Comparison of ENCODE assay signal across 29 mouse cellular contexts in the genomic region with DNA sequence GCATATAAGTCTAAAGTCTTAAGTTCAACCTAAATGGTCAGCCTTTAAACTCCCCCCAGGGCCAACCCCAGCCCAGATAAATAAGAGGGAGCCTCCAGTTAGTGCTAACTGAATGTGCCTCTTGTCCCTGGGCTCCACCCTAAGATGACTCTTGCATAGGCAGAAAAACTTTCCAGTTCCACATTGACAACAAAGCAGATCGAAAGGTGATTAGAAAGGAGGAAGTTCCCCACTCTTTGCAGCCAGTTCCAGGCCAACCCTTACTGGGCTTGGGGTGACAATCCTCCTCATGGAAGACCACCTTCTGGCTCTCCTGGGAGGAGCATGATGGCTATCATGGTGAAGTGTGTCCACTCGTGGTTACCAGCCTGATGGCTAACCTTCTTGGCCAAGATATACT.
"Had no signal": no experiment of that assay in that cellular context is flagged by ENCODE, and none has a peak within 500 bp of the region (broad histone marks: within the 10 kb centered on the region; RNA-seq: fewer than 3 reads in every experiment).

No protein-coding gene starts in this region.

- H3K9ac ChIP-seq: heart, embryonic 12.5 days; heart, embryonic 13.5 days; heart, embryonic 15.5 days; hindbrain, embryonic 12.5 days; hindbrain, embryonic 13.5 days; hindbrain, embryonic 14.5 days; hindbrain, embryonic 15.5 days; intestine, embryonic 15.5 days; kidney, embryonic 15.5 days had no signal

- H3K4me1 ChIP-seq: heart, embryonic 12.5 days; heart, embryonic 13.5 days; heart, embryonic 15.5 days; hindbrain, embryonic 10.5 days; hindbrain, embryonic 12.5 days; hindbrain, embryonic 13.5 days; hindbrain, embryonic 15.5 days; intestine, embryonic 15.5 days; kidney, embryonic 15.5 days had no signal

- H3K27me3 ChIP-seq: heart, embryonic 12.5 days; heart, embryonic 13.5 days; heart, embryonic 15.5 days; hindbrain, embryonic 12.5 days; hindbrain, embryonic 13.5 days; hindbrain, embryonic 15.5 days; intestine, embryonic 15.5 days; kidney, embryonic 15.5 days had no signal

- H3K36me3 ChIP-seq: heart, embryonic 12.5 days; heart, embryonic 13.5 days; heart, embryonic 15.5 days; hindbrain, embryonic 10.5 days; hindbrain, embryonic 12.5 days; hindbrain, embryonic 13.5 days; hindbrain, embryonic 15.5 days; intestine, embryonic 15.5 days; kidney, embryonic 15.5 days had no signal

- H3K9me3 ChIP-seq: heart, embryonic 12.5 days; heart, embryonic 13.5 days; heart, embryonic 15.5 days; hindbrain, embryonic 10.5 days; hindbrain, embryonic 12.5 days; hindbrain, embryonic 13.5 days; hindbrain, embryonic 15.5 days; intestine, embryonic 15.5 days; kidney, embryonic 15.5 days had no signal

- H3K27ac ChIP-seq: heart, embryonic 13.5 days; heart, embryonic 15.5 days; hindbrain, embryonic 10.5 days; hindbrain, embryonic 12.5 days; hindbrain, embryonic 13.5 days; hindbrain, embryonic 14.5 days; hindbrain, embryonic 15.5 days; hindbrain, postnatal 0 days; intestine, embryonic 15.5 days; kidney, embryonic 15.5 days; kidney, postnatal 0 days; layer of hippocampus, adult 2 months; left cerebral cortex, adult 2 months had no signal

- DNase-seq: heart, postnatal 10 days; heart, postnatal 14 days; heart, postnatal 36 days; kidney, adult 11 months; kidney, adult 18-20 months; kidney, adult 2 months; kidney, adult 8-10 months; kidney, adult 9 months; kidney, postnatal 10 days; kidney, postnatal 14 days; kidney, postnatal 25 days; kidney, postnatal 36 days; kidney, postnatal 4 days; layer of hippocampus, adult 9-11 months; layer of hippocampus, postnatal 36 days had no signal

- H3K4me3 ChIP-seq: heart, embryonic 12.5 days; heart, embryonic 13.5 days; heart, embryonic 15.5 days; hindbrain, embryonic 10.5 days; hindbrain, embryonic 12.5 days; hindbrain, embryonic 13.5 days; hindbrain, embryonic 15.5 days; intestine, embryonic 15.5 days; kidney, embryonic 15.5 days; layer of hippocampus, adult 2 months; left cerebral cortex, adult 2 months had no signal
